Mouse (Mus musculus) bone marrow, adult 2 months (tissue): Measurements from ENCODE around the gene Arhgap22. TPM values are rescaled to one million over a fixed set of nuclear protein-coding genes. Genes with fewer than 3 reads are reported as not detected.

Source experiments
- H3K27ac ChIP-seq: fragments of 200-500 bp; 2 replicates; pipeline ENCODE4 v1.5.1; 2012; ENCODE audit warnings: low read depth, mild to moderate bottlenecking, control low read depth, inconsistent platforms, low read length; ENCODE audit not compliant: control insufficient read depth, poor library complexity, insufficient read depth
- H3K4me1 ChIP-seq: fragments of 200-500 bp; 2 replicates; pipeline ENCODE4 v1.6.1; 2011; ENCODE audit warnings: low read length; ENCODE audit not compliant: control insufficient read depth, insufficient read depth
- H3K4me3 ChIP-seq: fragments of 200-500 bp; replicated peaks from 2 replicates; pipeline ENCODE3; 2011; ENCODE audit warnings: mild to moderate bottlenecking, low read depth, low read length, control low read depth; ENCODE audit not compliant: control insufficient read depth
- CTCF ChIP-seq: fragments of 200-500 bp; IDR thresholded peaks from 2 replicates; pipeline ENCODE4 v1.5.1; 2011; ENCODE audit warnings: low read length, control low read depth; ENCODE audit not compliant: control insufficient read depth, insufficient read depth
- POLR2A ChIP-seq: fragments of 200-500 bp; IDR thresholded peaks from 2 replicates; pipeline ENCODE4 v1.6.1; 2011; ENCODE audit warnings: low read depth, mild to moderate bottlenecking, control low read depth, low read length, borderline replicate concordance; ENCODE audit not compliant: control insufficient read depth
- WGBS: fragments of 180-500 bp; shearing (Covaris S2); methylation state at CpG from one replicate; pipeline ENCODE4 v1.1.7; 2018; 5-methylcytosine and 5-hydroxymethylcytosine counted together
- polyA plus RNA-seq: library from polyadenylated mRNA; stranded (reverse); fragments of >200 nt; gene quantifications from 2 replicates; pipeline ENCODE4 v1.2.4, GENCODE M21; 2011; ENCODE audit warnings: low replicate concordance; ENCODE audit not compliant: missing spikeins, insufficient read depth, insufficient read length

Gene Arhgap22
- polyA plus RNA-seq, 1 experiment, result 1.3 TPM

- H3K4me3 ChIP-seq, result no peak overlapping the region
- TF ChIP-seq POLR2A (no peak), CTCF (no peak)
- 81% methylated on average over 6 of the region's 6 CpGs for WGBS
Measured at GRCm38 (mm10) chr14:33352890-33353289, 139.1 kb downstream of the Arhgap22 start.

DNA sequence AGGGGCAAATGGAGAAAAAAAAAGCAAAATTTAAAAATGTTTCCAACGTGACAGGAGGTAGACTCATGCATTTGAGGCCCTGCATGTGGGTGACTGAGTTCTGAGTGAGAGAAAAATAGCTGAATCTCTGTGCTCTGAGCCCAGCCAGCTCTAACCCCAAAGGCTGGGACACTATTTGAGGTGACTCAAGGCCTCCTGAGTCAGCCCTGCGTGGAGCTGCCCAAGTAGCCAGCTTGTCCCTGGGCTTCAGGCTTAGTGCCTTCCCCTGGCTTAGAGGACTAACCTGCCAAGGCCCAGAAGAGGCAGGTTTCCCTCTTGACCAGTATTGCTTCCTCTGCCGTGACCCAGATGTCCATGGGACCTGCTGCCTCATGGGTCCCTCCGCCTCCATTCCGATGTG, 141.4 kb downstream of the Arhgap22 start:
- H3K4me3 ChIP-seq, result no peak overlapping the region
- TF ChIP-seq POLR2A, result no peak
- no peak for TF ChIP-seq CTCF
- no peaks in the 10 kb centered on the region for H3K4me1 ChIP-seq
- H3K27ac ChIP-seq, result no peak overlapping the region
- WGBS, result 80% methylated on average over 5 of the region's 5 CpGs

More at GRCm38 (mm10) chr14:33352890-33353289, 139.1 kb downstream of the Arhgap22 start:
- Histone ChIP-seq H3K27ac (no peak overlapping the region), H3K4me1 (no peaks in the 10 kb centered on the region)

DNA sequence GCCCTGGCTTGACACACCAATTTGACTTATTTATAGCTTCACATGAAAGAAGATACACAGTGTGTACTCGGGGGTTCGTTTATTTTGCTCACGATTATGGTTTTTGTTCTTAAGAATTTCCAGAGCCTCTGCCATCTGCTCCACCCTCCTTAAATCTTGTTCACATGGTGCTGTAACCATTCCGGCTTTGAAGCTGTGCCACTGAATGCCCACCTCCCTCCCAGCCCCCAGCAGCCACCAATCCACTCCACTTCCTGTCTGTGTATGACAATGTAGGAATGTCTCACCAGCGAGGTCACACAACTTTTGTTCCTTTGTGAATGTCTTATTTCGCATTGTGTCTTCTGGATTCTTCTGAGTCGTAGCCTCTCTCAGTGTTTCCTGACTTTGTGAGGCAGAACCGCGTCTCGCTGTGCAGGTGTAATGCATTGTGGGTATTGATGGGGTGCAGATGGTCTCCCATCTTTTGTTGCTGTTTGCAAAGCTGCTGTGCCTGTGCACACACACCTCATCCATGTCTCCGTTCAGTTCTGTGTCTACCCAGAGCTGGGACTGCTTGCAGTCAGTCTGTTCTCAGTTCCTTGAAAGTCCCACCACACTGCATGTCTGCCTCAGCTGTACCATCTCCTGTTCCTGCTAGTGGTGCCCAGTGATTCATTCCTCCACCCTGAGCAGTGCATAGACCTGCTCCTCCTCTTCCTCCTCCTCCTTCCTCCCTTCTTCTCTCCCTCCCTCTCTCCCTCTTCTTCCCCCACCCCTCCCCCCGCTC, 144.0 kb downstream of the Arhgap22 start:
- TF ChIP-seq CTCF (no peak), POLR2A (no peak)
- Histone ChIP-seq H3K4me1 (no peaks in the 10 kb centered on the region), H3K27ac (no peak overlapping the region), H3K4me3 (no peak overlapping the region)
- WGBS, result 36% methylated on average over 12 of the region's 12 CpGs

- 84% methylated on average over 8 of the region's 8 CpGs for WGBS
- TF ChIP-seq POLR2A (no peak), CTCF (no peak)
- Histone ChIP-seq H3K4me1 (no peaks in the 10 kb centered on the region), H3K4me3 (no peak overlapping the region), H3K27ac (no peak overlapping the region)
Measured at GRCm38 (mm10) chr14:33358891-33359290, 145.1 kb downstream of the Arhgap22 start.

- Histone ChIP-seq H3K27ac (no peak overlapping the region), H3K4me3 (no peak overlapping the region), H3K4me1 (no peaks in the 10 kb centered on the region)
- 45% methylated on average over 4 of the region's 4 CpGs for WGBS
- TF ChIP-seq POLR2A (no peak), CTCF (no peak)
Measured at GRCm38 (mm10) chr14:33361546-33361945, 147.7 kb downstream of the Arhgap22 start.

GRCm38 (mm10) chr14:33362122-33362521, 148.3 kb downstream of the Arhgap22 start:
- Histone ChIP-seq H3K27ac (no peak overlapping the region), H3K4me3 (no peak overlapping the region)

DNA sequence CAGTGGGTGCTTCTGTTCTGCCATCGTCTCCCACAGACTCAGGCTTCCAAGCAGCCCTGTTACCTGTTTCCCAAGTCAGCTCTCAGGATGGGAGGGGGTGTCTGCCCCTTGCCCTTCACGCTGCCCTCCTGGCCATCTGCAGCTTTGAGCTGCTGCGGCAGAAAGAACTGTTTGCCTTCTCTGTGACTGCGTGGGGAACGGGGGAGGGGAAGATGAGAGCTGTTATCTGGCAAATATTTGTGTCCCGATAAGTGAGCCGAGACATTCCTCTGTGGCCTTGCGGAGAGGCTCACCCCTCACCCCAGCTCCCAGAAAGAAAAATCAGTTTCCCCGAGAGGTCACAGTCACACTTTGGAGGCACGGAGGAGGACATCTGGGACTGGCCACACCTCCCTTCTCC, 149.0 kb downstream of the Arhgap22 start:
- no peak overlapping the region for H3K4me3 ChIP-seq
- no peak for TF ChIP-seq CTCF
- no peak for TF ChIP-seq POLR2A
- 46% methylated on average over 10 of the region's 10 CpGs for WGBS
- H3K4me1 ChIP-seq, result no peaks in the 10 kb centered on the region
- H3K27ac ChIP-seq, result no peak overlapping the region

More at GRCm38 (mm10) chr14:33362122-33362521, 148.3 kb downstream of the Arhgap22 start:
- WGBS, result 66% methylated on average over 14 of the region's 14 CpGs
- TF ChIP-seq CTCF (0 out of 2 replicates have a peak, but pooled peaks have one; percentile 2), POLR2A (no peak)
- H3K4me1 ChIP-seq, result no peaks in the 10 kb centered on the region

GRCm38 (mm10) chr14:33363611-33364010, 149.8 kb downstream of the Arhgap22 start:
- TF ChIP-seq CTCF (no peak), POLR2A (no peak)
- Histone ChIP-seq H3K4me1 (no peaks in the 10 kb centered on the region), H3K4me3 (no peak overlapping the region), H3K27ac (no peak overlapping the region)
- 66% methylated on average over 5 of the region's 5 CpGs for WGBS

DNA sequence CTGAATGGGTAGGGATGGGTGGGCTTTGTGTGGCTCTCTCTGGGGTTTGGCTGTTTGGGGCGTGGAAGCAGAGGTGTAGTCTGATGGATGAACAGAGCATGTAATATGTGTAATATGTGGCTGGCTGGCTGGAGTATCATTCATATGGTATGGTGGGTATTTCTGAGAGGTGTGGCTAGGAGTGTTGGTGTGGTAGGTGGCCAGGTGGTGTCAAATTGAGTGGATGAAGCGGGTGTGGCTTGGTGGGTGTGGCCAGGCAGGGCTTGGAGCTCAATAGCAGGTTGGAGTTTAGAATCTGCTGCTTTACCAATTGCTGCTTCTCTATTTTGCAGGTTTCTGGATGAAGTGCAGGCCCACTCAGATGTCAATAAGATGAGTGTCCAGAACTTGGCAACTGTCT, 150.2 kb downstream of the Arhgap22 start:
- WGBS, result 78% methylated on average over 2 of the region's 2 CpGs
- H3K4me3 ChIP-seq, result no peak overlapping the region
- H3K4me1 ChIP-seq, result no peaks in the 10 kb centered on the region
- H3K27ac ChIP-seq, result no peak overlapping the region
- TF ChIP-seq CTCF (no peak), POLR2A (no peak)
